Mouse (Mus musculus) forebrain, embryonic 13.5 days (tissue): ENCODE results near the gene Sp4. TPM values are rescaled to one million over a fixed set of nuclear protein-coding genes. Genes with fewer than 3 reads are reported as not detected.

ENCODE experiments used
- ATAC-seq: fragments of 200-750 bp; cut with Nextera tagmentation; 2 replicates; pipeline ENCODE4 v1.8.0; 2017
- H3K27ac ChIP-seq: fragments of 300-500 bp; sonication (generic); 2 replicates; pipeline ENCODE4 v1.5.1; 2015; ENCODE audit warnings: inconsistent platforms, mild to moderate bottlenecking, moderate library complexity
- H3K27me3 ChIP-seq: fragments of 300-500 bp; sonication (generic); 2 replicates; pipeline ENCODE4 v1.6.1; 2015; ENCODE audit warnings: mild to moderate bottlenecking, inconsistent platforms
- H3K36me3 ChIP-seq: fragments of 300-500 bp; sonication (generic); 2 replicates; pipeline ENCODE4 v1.6.1; 2015; ENCODE audit warnings: mild to moderate bottlenecking, inconsistent platforms; ENCODE audit not compliant: poor library complexity, severe bottlenecking
- H3K4me1 ChIP-seq: fragments of 300-500 bp; sonication (generic); 2 replicates; pipeline ENCODE4 v1.6.1; 2015; ENCODE audit warnings: inconsistent platforms
- H3K4me2 ChIP-seq: fragments of 300-500 bp; sonication (generic); 2 replicates; pipeline ENCODE4 v1.6.1; 2015; ENCODE audit warnings: inconsistent platforms, mild to moderate bottlenecking, moderate library complexity
- H3K4me3 ChIP-seq: fragments of 300-500 bp; sonication (generic); 2 replicates; pipeline ENCODE4 v1.5.1; 2015; ENCODE audit warnings: mild to moderate bottlenecking, inconsistent platforms
- H3K9ac ChIP-seq: fragments of 300-500 bp; sonication (generic); 2 replicates; pipeline ENCODE4 v1.6.1; 2015; ENCODE audit warnings: mild to moderate bottlenecking, inconsistent platforms
- H3K9me3 ChIP-seq: fragments of 300-500 bp; sonication (generic); replicated peaks from 2 replicates; pipeline ENCODE4 v1.6.1; 2016; ENCODE audit warnings: inconsistent platforms
- WGBS: fragments of 180-500 bp; shearing (Covaris S2); methylation state at CpG from one replicate; pipeline ENCODE4 v1.1.7; 2015; 5-methylcytosine and 5-hydroxymethylcytosine counted together
- polyA plus RNA-seq: library from polyadenylated mRNA; unstranded; fragments of >200 nt; fragmentation: Nextera tagmentation; extraction: Ambion mirVana; gene quantifications from 2 replicates; pipeline ENCODE4 v1.2.1, GENCODE M21; 2015

Sp4 gene
- polyA plus RNA-seq, 1 experiment from 2014 or later: 21.7 TPM

- H3K9ac ChIP-seq: no peak overlapping the region
- H3K4me3 ChIP-seq: no peak overlapping the region
- no peak overlapping the region for H3K27ac ChIP-seq
- no peak for ATAC-seq
- WGBS: 78% methylated on average over 1 of the region's 1 CpGs
- H3K36me3 ChIP-seq: peaks cover 11% of the 10 kb centered on the region
- H3K9me3 ChIP-seq: no peaks in the 10 kb centered on the region
- H3K4me1 ChIP-seq: no peaks in the 10 kb centered on the region
- no peaks in the 10 kb centered on the region for H3K27me3 ChIP-seq
- H3K4me2 ChIP-seq: no peak overlapping the region
Measured at GRCm38 (mm10) chr12:118263878-118264277, 37.4 kb downstream of the Sp4 start.

- Histone ChIP-seq H3K9me3 (no peaks in the 10 kb centered on the region), H3K4me3 (no peak overlapping the region), H3K36me3 (peaks cover 9% of the 10 kb centered on the region; the same call in 1 of the 2 replicates), H3K27ac (no peak overlapping the region), H3K4me1 (no peaks in the 10 kb centered on the region), H3K4me2 (no peak overlapping the region), H3K27me3 (no peaks in the 10 kb centered on the region), H3K9ac (no peak overlapping the region)
- WGBS: 84% methylated on average over 1 of the region's 1 CpGs
- no peak for ATAC-seq
Measured at GRCm38 (mm10) chr12:118255292-118255782, 45.9 kb downstream of the Sp4 start.

GRCm38 (mm10) chr12:118221182-118221581, 80.1 kb downstream of the Sp4 start:
- no peaks in the 10 kb centered on the region for H3K27me3 ChIP-seq
- no peaks in the 10 kb centered on the region for H3K36me3 ChIP-seq
- H3K9ac ChIP-seq: no peak overlapping the region
- H3K4me2 ChIP-seq: no peak overlapping the region
- no peak for ATAC-seq
- 77% methylated on average over 3 of the region's 3 CpGs for WGBS
- H3K4me3 ChIP-seq: no peak overlapping the region
- no peaks in the 10 kb centered on the region for H3K9me3 ChIP-seq
- no peaks in the 10 kb centered on the region for H3K4me1 ChIP-seq
- H3K27ac ChIP-seq: no peak overlapping the region

- H3K27me3 ChIP-seq: no peaks in the 10 kb centered on the region
- no peak overlapping the region for H3K27ac ChIP-seq
- no peak overlapping the region for H3K4me2 ChIP-seq
- no peaks in the 10 kb centered on the region for H3K36me3 ChIP-seq
- H3K4me1 ChIP-seq: no peaks in the 10 kb centered on the region
- ATAC-seq: no peak
- no peaks in the 10 kb centered on the region for H3K9me3 ChIP-seq
- no peak overlapping the region for H3K4me3 ChIP-seq
- H3K9ac ChIP-seq: no peak overlapping the region
Measured at GRCm38 (mm10) chr12:118220062-118220461, 81.2 kb downstream of the Sp4 start.

- Histone ChIP-seq H3K4me1 (no peaks in the 10 kb centered on the region), H3K36me3 (no peaks in the 10 kb centered on the region), H3K27ac (no peak overlapping the region), H3K9me3 (no peaks in the 10 kb centered on the region), H3K4me3 (no peak overlapping the region), H3K9ac (no peak overlapping the region), H3K27me3 (no peaks in the 10 kb centered on the region), H3K4me2 (no peak overlapping the region)
- ATAC-seq: no peak
- 81% methylated on average over 2 of the region's 2 CpGs for WGBS
Measured at GRCm38 (mm10) chr12:118212163-118212562, 89.1 kb downstream of the Sp4 start.

GRCm38 (mm10) chr12:118198386-118199093, 102.7 kb downstream of the Sp4 start, which contains the start of gene Dnah11:
TSS of gene Dnah11 (minus strand) at chr12:118199043.
- WGBS: 0% methylated on average over 47 of the region's 47 CpGs
- no peaks in the 10 kb centered on the region for H3K9me3 ChIP-seq
- H3K36me3 ChIP-seq: no peaks in the 10 kb centered on the region
- H3K4me2 ChIP-seq: peak within 1 kb of the TSS; percentile 93
- H3K4me3 ChIP-seq: peak within 1 kb of the TSS; percentile 50
- H3K27me3 ChIP-seq: peaks cover 46% of the 10 kb centered on the region
- peak; percentile 99 for ATAC-seq
- peak within 1 kb of the TSS; percentile 51 for H3K9ac ChIP-seq
- H3K4me1 ChIP-seq: peaks cover 10% of the 10 kb centered on the region; the same call in 1 of the 2 replicates
- no peak within 1 kb of the TSS for H3K27ac ChIP-seq

- ATAC-seq: no peak
- Histone ChIP-seq H3K9ac (no peak overlapping the region), H3K4me3 (no peak overlapping the region), H3K36me3 (no peaks in the 10 kb centered on the region), H3K4me1 (peaks cover 10% of the 10 kb centered on the region; the same call in 1 of the 2 replicates), H3K27me3 (peaks cover 53% of the 10 kb centered on the region), H3K27ac (no peak overlapping the region), H3K9me3 (no peaks in the 10 kb centered on the region), H3K4me2 (no peak overlapping the region)
- WGBS: 40% methylated on average over 2 of the region's 2 CpGs
Measured at GRCm38 (mm10) chr12:118196583-118196982, 104.7 kb downstream of the Sp4 start.

GRCm38 (mm10) chr12:118189535-118189934, 111.7 kb downstream of the Sp4 start:
- no peak overlapping the region for H3K4me3 ChIP-seq
- H3K9ac ChIP-seq: no peak overlapping the region
- H3K4me1 ChIP-seq: peaks cover 9% of the 10 kb centered on the region
- H3K27me3 ChIP-seq: peaks cover 28% of the 10 kb centered on the region
- 72% methylated on average over 3 of the region's 3 CpGs for WGBS
- H3K36me3 ChIP-seq: no peaks in the 10 kb centered on the region
- H3K27ac ChIP-seq: no peak overlapping the region
- H3K9me3 ChIP-seq: no peaks in the 10 kb centered on the region
- no peak for ATAC-seq
- no peak overlapping the region for H3K4me2 ChIP-seq

GRCm38 (mm10) chr12:118187663-118188062, 113.6 kb downstream of the Sp4 start:
- Histone ChIP-seq H3K4me2 (no peak overlapping the region), H3K9ac (no peak overlapping the region), H3K27ac (no peak overlapping the region), H3K27me3 (peaks cover 19% of the 10 kb centered on the region), H3K4me1 (peaks cover 9% of the 10 kb centered on the region), H3K36me3 (no peaks in the 10 kb centered on the region), H3K4me3 (no peak overlapping the region), H3K9me3 (no peaks in the 10 kb centered on the region)
- no peak for ATAC-seq
- 25% methylated on average over 2 of the region's 2 CpGs for WGBS

GRCm38 (mm10) chr12:118186881-118187489, 114.3 kb downstream of the Sp4 start:
- peaks cover 19% of the 10 kb centered on the region for H3K27me3 ChIP-seq
- H3K4me3 ChIP-seq: no peak overlapping the region
- H3K4me2 ChIP-seq: no peak overlapping the region
- peak; percentile 50; the same call in 1 of the 2 replicates for ATAC-seq
- no peak overlapping the region for H3K9ac ChIP-seq
- H3K4me1 ChIP-seq: peaks cover 9% of the 10 kb centered on the region
- WGBS: 7% methylated on average over 4 of the region's 4 CpGs
- H3K36me3 ChIP-seq: no peaks in the 10 kb centered on the region
- H3K9me3 ChIP-seq: no peaks in the 10 kb centered on the region
- no peak overlapping the region for H3K27ac ChIP-seq

GRCm38 (mm10) chr12:118186120-118186880, 114.9 kb downstream of the Sp4 start:
- H3K27me3 ChIP-seq: peaks cover 19% of the 10 kb centered on the region
- no peaks in the 10 kb centered on the region for H3K9me3 ChIP-seq
- ATAC-seq: no peak
- H3K27ac ChIP-seq: no peak overlapping the region
- H3K4me3 ChIP-seq: no peak overlapping the region
- peaks cover 9% of the 10 kb centered on the region for H3K4me1 ChIP-seq
- no peak overlapping the region for H3K9ac ChIP-seq
- H3K36me3 ChIP-seq: no peaks in the 10 kb centered on the region
- 32% methylated on average over 4 of the region's 4 CpGs for WGBS
- H3K4me2 ChIP-seq: no peak overlapping the region
